Mouse (Mus musculus): ENCODE measurements around the gene Gjb3. TPM values are rescaled to one million over a fixed set of nuclear protein-coding genes. Genes with fewer than 3 reads are reported as not detected.

Gene Gjb3
- total RNA-seq (2018; cell fraction: chromatin; rRNA removed): not detected
- total RNA-seq (2018; cell fraction: cytosol; rRNA removed): not detected
- total RNA-seq (2018; cell fraction: nucleus; rRNA removed): not detected
- polyA plus RNA-seq (2018): not detected in 3 replicates

DNA sequence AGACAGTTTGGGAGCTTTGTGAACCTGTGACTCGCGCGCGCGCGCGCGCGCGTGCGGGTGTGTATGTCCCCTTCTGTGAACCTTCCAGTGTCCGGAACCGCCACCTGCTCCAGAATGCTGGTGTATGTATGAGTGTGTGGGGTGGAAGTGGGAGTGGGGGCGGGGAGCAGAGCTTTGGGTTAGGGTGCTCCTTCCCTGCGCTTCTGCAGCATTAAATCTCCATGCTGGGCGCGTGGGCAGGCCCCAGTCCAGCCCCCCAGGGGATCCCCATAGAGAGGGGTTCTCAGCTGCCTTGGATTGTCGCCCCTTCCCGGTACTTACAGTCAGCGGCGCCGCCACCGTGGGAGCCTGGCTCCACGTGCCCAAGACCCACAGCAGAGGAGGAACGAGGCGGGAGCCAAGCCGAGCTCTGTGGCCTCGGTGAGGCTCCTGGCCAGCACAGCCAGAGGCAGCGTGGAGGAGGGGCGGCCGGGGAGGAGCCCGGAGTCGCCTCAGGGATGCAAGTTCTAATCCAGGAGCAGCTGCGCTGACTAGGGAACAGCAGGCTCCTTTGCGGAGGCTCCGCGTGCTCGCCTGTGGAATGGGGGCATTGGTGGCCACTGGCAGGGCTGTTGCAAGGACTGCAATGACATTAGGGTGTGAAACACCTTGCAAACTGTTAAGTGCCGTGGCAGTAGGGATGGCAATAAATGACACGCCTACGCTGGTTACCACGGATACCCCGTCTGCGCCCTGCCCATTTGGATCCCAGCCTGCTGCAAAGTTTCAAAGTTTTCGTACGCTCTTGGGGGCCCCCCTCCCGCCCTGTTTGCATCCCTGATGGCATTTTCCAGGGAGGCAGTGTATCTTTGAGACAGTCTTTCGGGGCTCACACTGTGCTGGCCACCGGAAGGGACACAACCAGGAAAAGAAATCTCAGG lies at the start of gene Gjb3:
Gene Gjb3 (minus strand): TSS at position 664 of the 920 bp plus-strand sequence.
- H3K79me2 ChIP-seq (ENCODE audit: inconsistent target): no peaks in the 10 kb centered on the region
- no peaks in the 10 kb centered on the region for H3K36me3 ChIP-seq (ENCODE audit: inconsistent target)
- H3K27ac ChIP-seq: no peak within 1 kb of the TSS
- 7% methylated on average over 49 of the region's 49 CpGs for WGBS (ENCODE audit: missing documents)
- no peak within 1 kb of the TSS for H3K4me3 ChIP-seq (ENCODE audit: inconsistent target)

DNA sequence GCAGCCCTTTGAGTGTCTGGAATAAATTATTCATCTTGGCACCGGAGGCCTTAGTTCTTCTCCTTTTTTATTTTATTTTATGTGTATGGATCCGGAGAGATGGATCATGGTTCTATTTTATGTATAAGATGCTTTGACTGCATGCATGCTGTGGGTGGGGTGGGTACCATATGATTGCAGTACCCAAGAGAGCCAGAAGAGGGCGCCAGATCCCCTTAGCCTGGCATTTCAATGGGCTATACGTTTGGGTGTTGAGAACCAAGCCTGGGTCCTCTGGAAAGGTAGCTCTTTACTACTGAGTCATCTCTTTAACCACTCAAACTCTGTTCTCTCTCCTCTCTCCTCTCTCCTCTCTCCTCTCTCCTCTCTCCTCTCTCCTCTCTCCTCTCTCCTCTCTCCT lies 46.7 kb upstream of the Gjb3 start:
- no peaks in the 10 kb centered on the region for H3K36me3 ChIP-seq (ENCODE audit: inconsistent target)
- no peak overlapping the region for H3K27ac ChIP-seq
- H3K79me2 ChIP-seq (ENCODE audit: inconsistent target): no peaks in the 10 kb centered on the region
- WGBS (ENCODE audit: missing documents): 26% methylated on average over 4 of the region's 4 CpGs
- no peak overlapping the region for H3K4me3 ChIP-seq (ENCODE audit: inconsistent target)

- Histone ChIP-seq H3K4me3 (ENCODE audit: inconsistent target) (no peak overlapping the region), H3K36me3 (ENCODE audit: inconsistent target) (no peaks in the 10 kb centered on the region), H3K27ac (no peak overlapping the region), H3K79me2 (ENCODE audit: inconsistent target) (no peaks in the 10 kb centered on the region)
- 89% methylated on average over 17 of the region's 17 CpGs for WGBS (ENCODE audit: missing documents)
Measured at GRCm38 (mm10) chr4:127375541-127376177, 45.0 kb upstream of the Gjb3 start.

GRCm38 (mm10) chr4:127374645-127375044 lies 44.0 kb upstream of the Gjb3 start:
- H3K4me3 ChIP-seq (ENCODE audit: inconsistent target): no peak overlapping the region
- H3K36me3 ChIP-seq (ENCODE audit: inconsistent target): no peaks in the 10 kb centered on the region
- no peak overlapping the region for H3K27ac ChIP-seq
- WGBS (ENCODE audit: missing documents): 91% methylated on average over 4 of the region's 4 CpGs
- no peaks in the 10 kb centered on the region for H3K79me2 ChIP-seq (ENCODE audit: inconsistent target)

DNA sequence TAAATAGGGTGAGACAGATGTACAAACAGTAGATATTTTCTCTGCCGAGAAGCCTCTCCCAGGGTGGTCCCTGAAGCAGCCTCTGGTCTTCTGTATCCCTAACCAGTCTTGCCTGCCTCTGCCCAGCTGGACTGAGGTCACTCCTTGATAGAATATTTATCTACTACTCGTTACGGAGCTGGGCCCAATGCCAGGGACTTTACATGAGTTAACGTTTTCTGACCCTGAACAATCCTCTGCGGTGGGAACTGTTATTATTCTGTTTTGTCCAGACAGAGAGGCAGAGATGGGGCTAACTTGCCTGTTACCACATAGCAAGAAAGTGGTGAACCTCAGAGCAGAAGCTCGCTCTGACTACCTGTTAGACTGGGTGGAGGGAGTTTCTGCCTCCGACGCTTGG lies 42.8 kb upstream of the Gjb3 start:
- Histone ChIP-seq H3K79me2 (ENCODE audit: inconsistent target) (no peaks in the 10 kb centered on the region), H3K4me3 (ENCODE audit: inconsistent target) (no peak overlapping the region), H3K27ac (no peak overlapping the region), H3K36me3 (ENCODE audit: inconsistent target) (no peaks in the 10 kb centered on the region)
- WGBS (ENCODE audit: missing documents): 77% methylated on average over 8 of the region's 8 CpGs

DNA sequence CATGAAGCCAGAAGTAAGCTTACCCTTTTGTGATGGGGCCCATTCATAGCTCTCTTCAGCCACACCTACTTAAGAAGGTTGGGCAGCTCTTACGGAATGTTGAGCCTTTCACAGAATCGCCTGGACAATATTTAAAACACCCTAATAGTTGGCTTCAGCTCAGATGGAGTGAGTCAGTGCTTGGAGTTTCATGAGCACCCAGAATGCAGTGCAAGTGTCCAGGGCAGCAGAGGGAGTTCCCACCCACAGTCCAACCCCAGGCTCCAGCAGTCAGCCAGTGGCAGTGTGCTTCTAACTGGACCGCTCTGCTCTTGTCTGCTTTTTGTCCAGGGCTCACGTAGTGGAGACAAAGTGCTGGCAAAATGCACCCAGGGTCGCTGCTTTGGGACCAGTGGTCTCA lies 40.9 kb upstream of the Gjb3 start:
- no peaks in the 10 kb centered on the region for H3K36me3 ChIP-seq (ENCODE audit: inconsistent target)
- H3K79me2 ChIP-seq (ENCODE audit: inconsistent target): no peaks in the 10 kb centered on the region
- 84% methylated on average over 5 of the region's 5 CpGs for WGBS (ENCODE audit: missing documents)
- no peak overlapping the region for H3K27ac ChIP-seq
- H3K4me3 ChIP-seq (ENCODE audit: inconsistent target): no peak overlapping the region

DNA sequence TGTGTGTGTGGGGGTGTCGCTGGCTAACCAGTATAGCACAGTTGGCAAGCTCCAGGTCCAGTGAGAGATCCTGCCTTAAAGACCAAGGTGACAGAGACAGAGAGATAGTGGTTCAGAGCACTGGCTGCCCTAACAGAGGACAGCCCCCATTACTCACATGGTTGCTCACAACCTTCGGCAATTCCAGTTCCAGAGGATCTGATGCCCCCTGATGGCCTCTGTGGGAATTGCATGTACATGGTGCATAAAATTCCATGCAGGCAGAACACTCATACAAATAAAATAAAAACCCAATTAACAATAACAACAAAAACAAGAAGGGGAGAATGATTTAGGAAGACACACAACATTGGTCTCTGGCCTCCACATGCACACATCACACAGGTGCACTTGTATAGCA lies 39.8 kb upstream of the Gjb3 start:
- no peaks in the 10 kb centered on the region for H3K36me3 ChIP-seq (ENCODE audit: inconsistent target)
- WGBS (ENCODE audit: missing documents): 48% methylated on average over 2 of the region's 2 CpGs
- no peak overlapping the region for H3K4me3 ChIP-seq (ENCODE audit: inconsistent target)
- no peak overlapping the region for H3K27ac ChIP-seq
- no peaks in the 10 kb centered on the region for H3K79me2 ChIP-seq (ENCODE audit: inconsistent target)

GRCm38 (mm10) chr4:127368379-127368973 lies 37.8 kb upstream of the Gjb3 start:
- Histone ChIP-seq H3K36me3 (ENCODE audit: inconsistent target) (no peaks in the 10 kb centered on the region), H3K79me2 (ENCODE audit: inconsistent target) (no peaks in the 10 kb centered on the region), H3K27ac (no peak overlapping the region), H3K4me3 (ENCODE audit: inconsistent target) (no peak overlapping the region)
- WGBS (ENCODE audit: missing documents): 36% methylated on average over 13 of the region's 13 CpGs

DNA sequence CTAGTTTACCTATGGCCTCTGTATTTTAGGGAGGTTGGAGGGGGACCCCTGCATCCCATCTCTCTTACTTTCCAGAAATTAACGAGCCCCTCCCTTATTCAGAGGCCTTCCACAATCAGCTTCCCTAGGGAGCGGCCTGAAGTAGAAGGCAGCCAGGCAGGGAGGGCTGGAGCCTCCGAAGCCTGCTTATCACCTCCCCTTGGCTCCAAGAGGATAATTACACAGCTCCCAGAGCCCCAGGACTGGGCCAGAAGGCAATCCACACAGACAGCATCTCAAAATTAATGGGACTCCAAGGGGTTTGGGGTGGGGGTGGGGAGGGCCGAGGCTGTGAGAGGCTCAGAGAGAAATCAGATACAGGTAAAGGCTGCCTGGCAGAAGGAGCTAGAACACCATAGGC lies 35.2 kb upstream of the Gjb3 start:
- WGBS (ENCODE audit: missing documents): 67% methylated on average over 4 of the region's 4 CpGs

GRCm38 (mm10) chr4:127365433-127365832 lies 34.8 kb upstream of the Gjb3 start:
- Histone ChIP-seq H3K79me2 (ENCODE audit: inconsistent target) (no peaks in the 10 kb centered on the region), H3K4me3 (ENCODE audit: inconsistent target) (no peak overlapping the region), H3K36me3 (ENCODE audit: inconsistent target) (no peaks in the 10 kb centered on the region), H3K27ac (no peak overlapping the region)
- 71% methylated on average over 4 of the region's 5 CpGs for WGBS (ENCODE audit: missing documents)

More for the DNA sequence above, 35.2 kb upstream of the Gjb3 start:
- no peak overlapping the region for H3K27ac ChIP-seq
- H3K36me3 ChIP-seq (ENCODE audit: inconsistent target): no peaks in the 10 kb centered on the region
- no peaks in the 10 kb centered on the region for H3K79me2 ChIP-seq (ENCODE audit: inconsistent target)
- no peak overlapping the region for H3K4me3 ChIP-seq (ENCODE audit: inconsistent target)

- no peak overlapping the region for H3K4me3 ChIP-seq (ENCODE audit: inconsistent target)
- H3K36me3 ChIP-seq (ENCODE audit: inconsistent target): no peaks in the 10 kb centered on the region
- 95% methylated on average over 4 of the region's 6 CpGs for WGBS (ENCODE audit: missing documents)
- H3K79me2 ChIP-seq (ENCODE audit: inconsistent target): no peaks in the 10 kb centered on the region
- H3K27ac ChIP-seq: no peak overlapping the region
Measured at GRCm38 (mm10) chr4:127364431-127364830, 33.8 kb upstream of the Gjb3 start.

DNA sequence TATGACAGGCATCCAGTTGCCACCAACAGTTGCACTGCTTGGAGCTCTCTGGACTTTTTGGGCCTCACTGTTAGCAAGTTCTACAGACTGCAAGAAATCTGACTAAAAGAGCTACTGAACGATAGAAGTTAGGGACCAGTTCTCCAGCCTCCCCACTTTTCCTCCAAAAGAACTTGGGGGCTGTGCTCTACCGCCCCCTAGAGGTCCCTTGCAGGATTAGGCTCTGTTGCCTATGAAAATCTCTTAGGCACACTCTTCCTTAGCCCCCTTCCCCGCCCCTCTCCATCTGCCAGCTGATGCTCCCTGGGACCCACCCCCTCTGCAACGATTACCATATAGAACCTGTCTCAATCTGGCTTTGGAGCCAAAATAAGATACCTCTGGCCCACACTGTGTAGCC lies 32.7 kb upstream of the Gjb3 start:
- H3K36me3 ChIP-seq (ENCODE audit: inconsistent target): no peaks in the 10 kb centered on the region
- WGBS (ENCODE audit: missing documents): 56% methylated on average over 4 of the region's 4 CpGs
- no peak overlapping the region for H3K4me3 ChIP-seq (ENCODE audit: inconsistent target)
- no peak overlapping the region for H3K27ac ChIP-seq
- no peaks in the 10 kb centered on the region for H3K79me2 ChIP-seq (ENCODE audit: inconsistent target)

GRCm38 (mm10) chr4:127362520-127362919 lies 31.9 kb upstream of the Gjb3 start:
- no peaks in the 10 kb centered on the region for H3K36me3 ChIP-seq (ENCODE audit: inconsistent target)
- WGBS (ENCODE audit: missing documents): 7% methylated on average over 3 of the region's 3 CpGs

DNA sequence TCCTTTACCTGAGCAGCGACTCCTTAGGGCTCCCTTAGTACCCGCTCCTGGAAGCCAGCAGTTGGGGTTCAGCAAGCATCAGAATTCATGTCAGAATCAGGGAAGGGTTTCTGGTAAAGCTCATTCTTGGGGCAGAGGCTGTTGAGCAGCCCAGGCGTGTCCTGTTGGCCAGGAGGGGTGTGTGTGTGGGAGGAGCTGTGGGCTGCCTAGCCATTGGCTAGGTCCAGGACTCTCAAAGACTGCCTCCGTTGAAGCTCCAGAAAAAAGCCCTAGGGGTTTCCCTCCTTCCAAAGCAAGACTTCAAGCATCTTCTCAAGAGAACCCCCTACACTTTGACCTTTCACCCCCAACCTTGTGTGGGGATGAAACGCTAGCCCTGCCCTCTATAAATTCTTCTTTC lies 27.4 kb upstream of the Gjb3 start, which contains the start of gene Gjb5:
Gene Gjb5 (minus strand): TSS at position 164 of the 400 bp plus-strand sequence.
- Histone ChIP-seq H3K27ac (no peak within 1 kb of the TSS), H3K36me3 (ENCODE audit: inconsistent target) (no peaks in the 10 kb centered on the region), H3K4me3 (ENCODE audit: inconsistent target) (no peak within 1 kb of the TSS), H3K79me2 (ENCODE audit: inconsistent target) (no peaks in the 10 kb centered on the region)
- 67% methylated on average over 5 of the region's 5 CpGs for WGBS (ENCODE audit: missing documents)

More at GRCm38 (mm10) chr4:127362520-127362919, 31.9 kb upstream of the Gjb3 start:
- H3K4me3 ChIP-seq (ENCODE audit: inconsistent target): no peak overlapping the region
- no peaks in the 10 kb centered on the region for H3K79me2 ChIP-seq (ENCODE audit: inconsistent target)
- no peak overlapping the region for H3K27ac ChIP-seq
